Mouse (Mus musculus) liver, embryonic 11.5 days (tissue): ENCODE data around the gene Ankk1. TPM values are rescaled to one million over a fixed set of nuclear protein-coding genes. Genes with fewer than 3 reads are reported as not detected.
A peak's percentile ranks its signal among the peaks of the same experiment; 100 is the strongest.

Experiments
- ATAC-seq: fragments of 200-750 bp; cut with Nextera tagmentation; replicated peaks from 2 replicates; pipeline ENCODE4 v1.8.0; 2017; ENCODE audit warnings: moderate number of reproducible peaks, mild to moderate bottlenecking, moderate TSS enrichment, moderate library complexity; ENCODE audit not compliant: low FRiP score
- DNase-seq: peaks from one replicate; pipeline ENCODE4 v3.0.0-alpha.2; 2017; ENCODE audit warnings: low spot score
- H3K27ac ChIP-seq: fragments of 300-500 bp; sonication (generic); 2 replicates; pipeline ENCODE4 v1.5.1; 2014; ENCODE audit warnings: mild to moderate bottlenecking, low read depth, low read length, control low read depth
- H3K27me3 ChIP-seq: fragments of 300-500 bp; sonication (generic); replicated peaks from 2 replicates; pipeline ENCODE4 v1.6.1; 2014; ENCODE audit warnings: low read length, mixed read lengths; ENCODE audit not compliant: control insufficient read depth, insufficient read depth
- H3K36me3 ChIP-seq: fragments of 300-500 bp; sonication (generic); 2 replicates; pipeline ENCODE4 v1.6.1; 2014; ENCODE audit warnings: mild to moderate bottlenecking, low read length, moderate library complexity, mixed read lengths; ENCODE audit not compliant: control insufficient read depth, insufficient read depth
- H3K4me1 ChIP-seq: fragments of 300-500 bp; sonication (generic); replicated peaks from 2 replicates; pipeline ENCODE4 v1.6.1; 2014; ENCODE audit warnings: low read length, mixed read lengths; ENCODE audit not compliant: control insufficient read depth, insufficient read depth
- H3K4me2 ChIP-seq: fragments of 300-500 bp; sonication (generic); 2 replicates; pipeline ENCODE4 v1.6.1; 2014; ENCODE audit warnings: mild to moderate bottlenecking, control low read depth, moderate library complexity
- H3K4me3 ChIP-seq: fragments of 300-500 bp; sonication (generic); 2 replicates; pipeline ENCODE4 v1.5.1; 2014; ENCODE audit warnings: low read depth, low read length, control low read depth
- H3K9ac ChIP-seq: fragments of 300-500 bp; sonication (generic); 2 replicates; pipeline ENCODE4 v1.6.1; 2014; ENCODE audit warnings: low read depth, low read length, control low read depth
- H3K9me3 ChIP-seq: fragments of 300-500 bp; sonication (generic); 2 replicates; pipeline ENCODE4 v1.6.1; 2016; ENCODE audit warnings: low read length, inconsistent platforms, mixed read lengths; ENCODE audit not compliant: control insufficient read depth
- WGBS: fragments of 180-500 bp; shearing (Covaris S2); extraction: QIAGEN DNeasy Blood & Tissue Kit; methylation state at CpG from one replicate; pipeline ENCODE4 v1.1.7; 2014; 5-methylcytosine and 5-hydroxymethylcytosine counted together
- polyA plus RNA-seq: library from polyadenylated mRNA; unstranded; fragments of >200 nt; fragmentation: Nextera tagmentation; extraction: Ambion mirVana; gene quantifications from 2 replicates; pipeline ENCODE4 v1.2.1, GENCODE M21; 2014

Ankk1 gene
- polyA plus RNA-seq = not detected in 2 replicates

DNA sequence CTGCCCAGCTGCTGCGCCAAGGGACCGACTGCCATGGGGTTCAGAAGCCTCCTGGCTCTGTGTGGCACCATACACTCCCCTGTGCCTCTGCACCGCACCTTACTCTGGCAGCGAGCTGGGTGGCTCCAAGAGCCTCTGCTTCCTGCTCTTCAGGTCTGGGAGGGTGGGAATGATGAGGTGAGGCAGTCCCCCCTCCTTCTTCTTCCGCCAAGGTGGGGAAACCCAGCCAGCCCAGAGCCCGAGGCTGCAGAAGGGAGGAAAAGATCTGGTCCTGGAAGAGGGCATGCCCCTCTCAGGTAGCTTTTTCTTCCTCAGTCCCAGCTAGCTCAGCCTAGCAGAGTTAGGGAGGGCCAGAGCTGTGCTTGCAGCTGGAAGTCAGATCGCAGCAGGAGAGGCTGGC, at the start of gene Ankk1:
TSS of gene Ankk1 (minus strand) at position 101 of the 400 bp plus-strand sequence.
- no peak for DNase-seq
- no peak within 1 kb of the TSS for H3K27ac ChIP-seq
- H3K9ac ChIP-seq = no peak within 1 kb of the TSS
- no peaks in the 10 kb centered on the region for H3K36me3 ChIP-seq
- H3K4me1 ChIP-seq = no peaks in the 10 kb centered on the region
- no peak within 1 kb of the TSS for H3K4me3 ChIP-seq
- H3K27me3 ChIP-seq = no peaks in the 10 kb centered on the region
- WGBS = 68% methylated on average over 7 of the region's 7 CpGs
- ATAC-seq = no peak
- H3K9me3 ChIP-seq = no peaks in the 10 kb centered on the region
- H3K4me2 ChIP-seq = no peak within 1 kb of the TSS

DNA sequence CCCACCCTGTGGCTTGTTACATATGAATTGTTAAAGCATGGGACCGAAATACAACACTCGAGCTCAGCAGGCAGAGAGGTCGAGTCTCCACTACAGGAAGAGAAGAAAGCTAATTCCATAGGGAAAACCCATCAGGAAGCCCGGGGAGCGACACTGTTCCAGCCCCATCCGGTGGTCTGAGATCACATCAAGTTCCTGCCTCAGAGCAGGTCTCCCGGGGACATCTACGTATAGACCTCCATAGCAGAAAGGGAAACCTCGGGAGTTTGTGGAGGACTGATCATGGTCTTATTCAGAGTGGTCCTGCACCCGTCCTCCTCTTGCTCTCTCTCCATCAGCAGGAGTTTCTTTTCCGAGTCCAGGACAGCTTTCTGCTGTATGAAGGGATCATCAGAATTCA, 45.3 kb upstream of the Ankk1 start:
- DNase-seq (no peak), ATAC-seq (no peak)
- no peak overlapping the region for H3K27ac ChIP-seq
- no peaks in the 10 kb centered on the region for H3K36me3 ChIP-seq
- no peak overlapping the region for H3K4me2 ChIP-seq
- WGBS = 57% methylated on average over 11 of the region's 11 CpGs
- H3K9me3 ChIP-seq = no peaks in the 10 kb centered on the region
- H3K27me3 ChIP-seq = no peaks in the 10 kb centered on the region
- H3K4me1 ChIP-seq = no peaks in the 10 kb centered on the region
- no peak overlapping the region for H3K4me3 ChIP-seq
- H3K9ac ChIP-seq = no peak overlapping the region

DNA sequence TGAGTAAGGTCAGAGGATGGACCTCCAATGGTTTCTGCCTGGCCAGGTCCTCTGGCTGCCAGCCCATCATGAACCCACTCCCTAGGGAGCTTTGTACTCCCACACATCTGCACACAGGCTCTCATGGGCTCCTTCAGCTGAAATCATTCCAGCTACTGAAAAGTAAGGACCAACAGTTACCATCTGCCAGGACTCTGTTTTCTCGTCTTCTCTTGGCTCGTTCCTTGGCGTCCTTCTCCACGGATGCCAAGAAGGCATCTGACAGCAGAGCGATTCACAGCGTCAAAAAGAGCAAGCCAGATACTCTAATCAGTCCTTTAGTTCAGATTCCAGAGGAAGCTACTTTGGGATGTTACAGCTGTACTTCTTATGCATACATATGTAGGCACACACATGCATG, 44.1 kb upstream of the Ankk1 start:
- no peaks in the 10 kb centered on the region for H3K27me3 ChIP-seq
- H3K4me1 ChIP-seq = no peaks in the 10 kb centered on the region
- H3K36me3 ChIP-seq = no peaks in the 10 kb centered on the region
- no peak for DNase-seq
- no peak overlapping the region for H3K27ac ChIP-seq
- no peaks in the 10 kb centered on the region for H3K9me3 ChIP-seq
- no peak overlapping the region for H3K9ac ChIP-seq
- no peak overlapping the region for H3K4me3 ChIP-seq
- H3K4me2 ChIP-seq = no peak overlapping the region
- no peak for ATAC-seq
- 92% methylated on average over 6 of the region's 6 CpGs for WGBS

DNA sequence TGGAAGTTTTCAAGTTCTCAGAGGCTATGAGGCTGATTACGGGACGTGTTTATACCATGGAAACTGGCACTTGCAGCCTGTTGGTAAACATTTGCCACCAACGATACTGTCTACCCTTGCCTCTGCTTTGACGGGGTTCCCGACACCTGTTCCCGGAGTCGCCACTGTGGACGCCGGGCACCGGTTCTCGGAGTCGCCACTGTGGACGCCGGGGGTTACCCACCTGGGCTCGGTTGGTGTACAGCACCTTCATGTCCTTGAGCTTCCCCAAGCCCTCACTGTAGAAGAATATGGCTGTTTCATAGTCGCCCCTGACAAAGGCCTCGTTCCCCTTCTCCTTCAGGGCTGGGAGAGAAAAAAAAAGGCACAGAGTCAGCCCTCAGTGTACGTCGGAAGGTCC, 43.2 kb upstream of the Ankk1 start:
- H3K4me1 ChIP-seq = no peaks in the 10 kb centered on the region
- DNase-seq = peak; percentile 21
- WGBS = 95% methylated on average over 19 of the region's 19 CpGs
- H3K27ac ChIP-seq = no peak overlapping the region
- no peak overlapping the region for H3K4me3 ChIP-seq
- H3K36me3 ChIP-seq = no peaks in the 10 kb centered on the region
- ATAC-seq = no peak
- no peaks in the 10 kb centered on the region for H3K9me3 ChIP-seq
- H3K9ac ChIP-seq = no peak overlapping the region
- H3K27me3 ChIP-seq = no peaks in the 10 kb centered on the region
- no peak overlapping the region for H3K4me2 ChIP-seq

DNA sequence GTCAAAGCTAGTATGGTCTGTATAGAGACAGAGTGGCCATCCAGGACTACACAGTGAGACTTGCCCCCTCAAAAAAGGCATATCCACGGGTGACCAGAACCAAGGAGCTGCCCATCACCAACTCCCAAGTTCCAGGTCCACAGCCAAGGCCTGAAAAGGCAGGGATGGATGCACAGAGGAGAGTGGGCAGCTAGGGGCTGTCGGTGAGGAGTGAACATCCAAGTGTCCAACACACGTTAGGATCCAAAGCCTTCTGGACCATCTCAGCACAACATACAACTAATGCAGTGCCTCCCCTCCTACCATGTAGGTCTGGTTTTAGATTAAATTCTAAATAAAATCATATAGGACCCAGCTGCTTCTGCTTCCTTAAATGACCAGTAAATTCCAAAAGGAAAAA, 29.3 kb upstream of the Ankk1 start:
- H3K9ac ChIP-seq = no peak overlapping the region
- H3K4me2 ChIP-seq = no peak overlapping the region
- H3K9me3 ChIP-seq = no peaks in the 10 kb centered on the region
- no peaks in the 10 kb centered on the region for H3K36me3 ChIP-seq
- H3K4me1 ChIP-seq = no peaks in the 10 kb centered on the region
- no peak overlapping the region for H3K4me3 ChIP-seq
- H3K27ac ChIP-seq = no peak overlapping the region
- H3K27me3 ChIP-seq = no peaks in the 10 kb centered on the region
- ATAC-seq (no peak), DNase-seq (no peak)
- WGBS = 73% methylated on average over 3 of the region's 3 CpGs

DNA sequence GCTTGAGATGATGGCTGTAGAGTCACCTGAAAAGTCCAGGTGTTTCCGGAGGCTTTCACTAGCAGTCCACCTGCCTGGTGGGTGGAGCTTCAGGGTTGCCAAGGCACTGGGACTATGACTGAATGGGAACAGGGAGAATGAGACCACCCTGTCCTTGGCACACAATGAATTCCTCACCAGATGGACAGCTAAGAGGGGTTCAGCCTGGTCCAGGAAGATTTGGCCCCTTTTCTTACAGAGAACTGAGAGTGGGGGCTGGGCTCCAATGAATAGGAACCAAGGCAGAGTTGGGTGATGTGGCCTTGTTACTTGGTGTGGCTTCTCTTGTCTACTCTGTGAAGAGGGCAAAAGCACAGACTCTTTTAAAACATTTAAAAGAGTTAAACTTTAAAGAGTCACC, 25.6 kb upstream of the Ankk1 start:
- Histone ChIP-seq H3K9ac (no peak overlapping the region), H3K4me3 (no peak overlapping the region), H3K4me2 (no peak overlapping the region), H3K9me3 (no peaks in the 10 kb centered on the region), H3K36me3 (no peaks in the 10 kb centered on the region), H3K27me3 (no peaks in the 10 kb centered on the region), H3K4me1 (no peaks in the 10 kb centered on the region), H3K27ac (no peak overlapping the region)
- DNase-seq (no peak), ATAC-seq (no peak)
- 83% methylated on average over 1 of the region's 1 CpGs for WGBS

DNA sequence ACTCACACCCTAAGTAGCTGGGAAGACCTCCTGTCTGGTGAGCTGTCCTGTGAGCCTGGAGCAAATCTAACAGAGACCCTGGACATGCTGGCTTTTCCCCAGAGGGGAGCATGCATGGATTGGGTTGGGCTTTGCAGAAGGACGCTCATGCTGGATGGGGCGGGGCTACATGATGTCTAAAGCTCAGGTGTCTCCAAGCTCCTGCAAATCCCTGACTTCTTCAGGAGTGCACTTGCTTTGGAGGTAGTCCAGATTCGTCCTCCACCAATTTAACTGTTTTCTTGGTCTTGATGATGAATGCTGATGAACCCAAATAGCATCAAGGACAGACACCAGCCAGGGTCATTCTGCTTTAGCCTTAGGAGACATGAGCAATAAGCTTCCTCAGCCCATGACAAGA, 23.7 kb upstream of the Ankk1 start:
- H3K9me3 ChIP-seq = no peaks in the 10 kb centered on the region
- no peaks in the 10 kb centered on the region for H3K36me3 ChIP-seq
- no peak overlapping the region for H3K4me2 ChIP-seq
- no peaks in the 10 kb centered on the region for H3K27me3 ChIP-seq
- WGBS = 55% methylated on average over 3 of the region's 3 CpGs
- H3K9ac ChIP-seq = no peak overlapping the region
- ATAC-seq = no peak
- no peaks in the 10 kb centered on the region for H3K4me1 ChIP-seq
- no peak for DNase-seq
- no peak overlapping the region for H3K4me3 ChIP-seq
- no peak overlapping the region for H3K27ac ChIP-seq

DNA sequence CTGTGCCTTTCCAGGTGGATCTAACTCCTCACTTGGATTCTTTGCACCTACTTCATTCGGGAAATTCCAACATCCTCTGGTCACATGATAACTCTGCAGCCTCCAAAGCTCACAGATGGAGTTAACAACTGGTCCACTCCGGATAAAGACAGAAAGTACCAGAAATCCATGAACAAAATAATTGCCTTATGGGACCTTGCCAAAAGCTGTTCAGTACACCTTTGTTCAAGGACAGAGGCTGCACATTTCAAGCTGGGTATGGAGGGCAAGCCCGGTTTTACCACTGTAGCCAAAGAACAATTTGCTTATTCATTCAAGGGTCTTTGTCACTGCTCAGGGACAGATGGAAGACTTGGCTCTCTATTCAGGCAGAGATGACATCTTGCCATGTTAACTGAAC, 15.8 kb upstream of the Ankk1 start:
- H3K27ac ChIP-seq = no peak overlapping the region
- H3K4me3 ChIP-seq = no peak overlapping the region
- no peaks in the 10 kb centered on the region for H3K4me1 ChIP-seq
- no peak overlapping the region for H3K4me2 ChIP-seq
- ATAC-seq (no peak), DNase-seq (no peak)
- H3K9ac ChIP-seq = no peak overlapping the region
- H3K36me3 ChIP-seq = no peaks in the 10 kb centered on the region
- 82% methylated on average over 3 of the region's 3 CpGs for WGBS
- H3K9me3 ChIP-seq = no peaks in the 10 kb centered on the region
- H3K27me3 ChIP-seq = no peaks in the 10 kb centered on the region

DNA sequence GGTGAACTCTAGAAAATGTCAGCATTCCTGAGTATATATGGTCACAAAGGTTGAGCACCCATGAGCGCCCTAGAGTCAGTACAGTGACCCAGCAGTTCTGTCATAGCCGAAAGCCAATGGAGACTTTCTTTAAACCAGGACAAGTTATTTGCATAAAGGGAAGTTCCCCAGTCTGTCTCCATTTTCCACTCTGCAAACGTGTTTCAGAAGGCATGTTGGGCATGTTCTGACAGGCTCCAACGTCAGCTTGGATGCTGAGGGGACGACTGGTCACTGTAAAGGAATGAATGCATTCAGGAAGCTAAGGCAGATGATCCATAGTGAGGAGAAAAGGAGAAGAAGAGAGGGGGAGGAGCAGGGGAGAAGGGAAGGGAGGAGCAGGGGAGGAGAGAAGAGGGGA, 657 bp upstream of the Ankk1 start:
- no peaks in the 10 kb centered on the region for H3K4me1 ChIP-seq
- DNase-seq = no peak
- H3K4me2 ChIP-seq = no peak overlapping the region
- no peak overlapping the region for H3K4me3 ChIP-seq
- H3K27me3 ChIP-seq = no peaks in the 10 kb centered on the region
- H3K27ac ChIP-seq = no peak overlapping the region
- no peaks in the 10 kb centered on the region for H3K36me3 ChIP-seq
- no peak for ATAC-seq
- H3K9me3 ChIP-seq = no peaks in the 10 kb centered on the region
- 56% methylated on average over 5 of the region's 5 CpGs for WGBS
- no peak overlapping the region for H3K9ac ChIP-seq
